Mouse (Mus musculus): Measurements from ENCODE around the gene 2310061N02Rik.

DNA sequence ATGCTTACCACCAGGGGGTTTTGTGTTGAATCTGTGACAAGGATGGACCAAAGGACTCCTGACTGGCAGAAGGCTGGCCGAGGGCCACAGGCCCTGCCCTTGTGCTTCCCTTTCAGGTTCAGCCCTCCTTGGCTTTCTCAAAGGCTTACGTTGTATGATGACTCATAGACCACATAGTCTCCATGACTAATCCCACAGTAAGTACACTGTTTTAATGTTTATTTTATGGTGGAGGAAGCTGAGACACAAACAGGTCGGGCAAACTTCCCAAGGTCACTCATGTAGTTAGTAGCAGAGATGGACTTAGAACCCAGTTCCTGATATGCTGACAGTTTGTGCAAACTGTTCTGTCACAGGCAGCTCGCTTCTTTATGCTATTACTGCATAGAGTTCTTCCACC, 3.0 kb upstream of the 2310061N02Rik start:
- no peak for TF ChIP-seq CTCF (IDR thresholded peaks at IDR 0.05; ENCODE audit: insufficient read depth, low read length)
- no peak for TF ChIP-seq POLR2A (IDR thresholded peaks at IDR 0.05; ENCODE audit: borderline replicate concordance, extremely low read depth, low read depth, low read length)

Measured in lung, adult 2 months (tissue).